Mouse (Mus musculus) kidney, embryonic 14.5 days (tissue): ENCODE measurements around the gene Reep6. TPM values are rescaled to one million over a fixed set of nuclear protein-coding genes. Genes with fewer than 3 reads are reported as not detected.

Source experiments
- ATAC-seq: fragments of 200-750 bp; cut with Nextera tagmentation; 2 replicates; pipeline ENCODE4 v1.8.0; 2017; ENCODE audit warnings: moderate number of reproducible peaks, mild to moderate bottlenecking, moderate TSS enrichment, moderate library complexity; ENCODE audit not compliant: low FRiP score, low TSS enrichment
- H3K27ac ChIP-seq: fragments of 300-500 bp; sonication (generic); 2 replicates; pipeline ENCODE4 v1.5.1; 2014; ENCODE audit warnings: low read depth, mild to moderate bottlenecking, low read length, moderate library complexity, mixed read lengths
- H3K27me3 ChIP-seq: fragments of 300-500 bp; sonication (generic); 2 replicates; pipeline ENCODE4 v1.6.1; 2014; ENCODE audit warnings: mild to moderate bottlenecking, low read length; ENCODE audit not compliant: control insufficient read depth, insufficient read depth
- H3K36me3 ChIP-seq: fragments of 300-500 bp; sonication (generic); 2 replicates; pipeline ENCODE4 v1.6.1; 2014; ENCODE audit warnings: low read length, mixed read lengths; ENCODE audit not compliant: control insufficient read depth, insufficient read depth
- H3K4me1 ChIP-seq: fragments of 300-500 bp; sonication (generic); 2 replicates; pipeline ENCODE4 v1.6.1; 2014; ENCODE audit warnings: low read length, mixed read lengths; ENCODE audit not compliant: control insufficient read depth, insufficient read depth
- H3K4me2 ChIP-seq: fragments of 300-500 bp; sonication (generic); replicated peaks from 2 replicates; pipeline ENCODE4 v1.6.1; 2014; ENCODE audit warnings: low read depth, mild to moderate bottlenecking, low read length
- H3K4me3 ChIP-seq: fragments of 300-500 bp; sonication (generic); 2 replicates; pipeline ENCODE4 v1.5.1; 2014; ENCODE audit warnings: mild to moderate bottlenecking, low read length
- H3K9ac ChIP-seq: fragments of 300-500 bp; sonication (generic); 2 replicates; pipeline ENCODE4 v1.6.1; 2014; ENCODE audit warnings: low read depth, mild to moderate bottlenecking, low read length, moderate library complexity
- H3K9me3 ChIP-seq: fragments of 300-500 bp; sonication (generic); 2 replicates; pipeline ENCODE4 v1.6.1; 2016; ENCODE audit warnings: low read length; ENCODE audit not compliant: control insufficient read depth
- WGBS: fragments of 180-500 bp; shearing (Covaris S2); extraction: QIAGEN DNeasy Blood & Tissue Kit; methylation state at CpG from one replicate; pipeline ENCODE4 v1.1.7; 2014; 5-methylcytosine and 5-hydroxymethylcytosine counted together
- polyA plus RNA-seq: library from polyadenylated mRNA; unstranded; fragments of >200 nt; fragmentation: Nextera tagmentation; extraction: Ambion mirVana; gene quantifications from 2 replicates; pipeline ENCODE4 v1.2.1, GENCODE M21; 2014

The Reep6 gene
- polyA plus RNA-seq, 1 experiment from 2014 or later, result 7.1 TPM

DNA sequence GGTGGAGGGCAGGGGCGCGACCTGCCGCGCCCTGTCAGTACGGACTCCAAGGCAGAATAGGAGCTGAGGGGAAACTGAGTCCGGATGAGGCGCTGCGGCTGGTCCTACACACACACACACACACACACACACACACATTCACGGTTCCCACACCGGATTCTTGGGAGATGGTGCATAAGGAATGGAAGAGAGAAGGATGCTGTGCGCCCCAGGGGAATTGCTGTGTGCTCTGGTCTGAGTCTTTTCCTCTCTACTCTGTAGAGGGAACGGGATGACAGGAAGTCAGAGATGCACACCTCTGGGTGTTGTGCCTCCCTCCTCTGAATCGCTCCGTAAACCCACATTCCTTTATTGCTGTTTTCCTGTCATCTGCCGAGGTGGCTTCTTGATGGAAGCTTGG lies 30.5 kb upstream of the Reep6 start:
- 6% methylated on average over 14 of the region's 15 CpGs for WGBS
- H3K4me3 ChIP-seq, result peak overlapping the region; percentile 12; the same call in 1 of the 2 replicates
- H3K27ac ChIP-seq, result no peak overlapping the region
- no peaks in the 10 kb centered on the region for H3K9me3 ChIP-seq
- peaks cover 50% of the 10 kb centered on the region for H3K27me3 ChIP-seq
- H3K4me2 ChIP-seq, result peak overlapping the region; percentile 19; the same call in 1 of the 2 replicates
- peaks cover 11% of the 10 kb centered on the region; the same call in 1 of the 2 replicates for H3K4me1 ChIP-seq
- H3K36me3 ChIP-seq, result peaks cover 7% of the 10 kb centered on the region
- no peak for ATAC-seq
- H3K9ac ChIP-seq, result peak overlapping the region; percentile 42; the same call in 1 of the 2 replicates

DNA sequence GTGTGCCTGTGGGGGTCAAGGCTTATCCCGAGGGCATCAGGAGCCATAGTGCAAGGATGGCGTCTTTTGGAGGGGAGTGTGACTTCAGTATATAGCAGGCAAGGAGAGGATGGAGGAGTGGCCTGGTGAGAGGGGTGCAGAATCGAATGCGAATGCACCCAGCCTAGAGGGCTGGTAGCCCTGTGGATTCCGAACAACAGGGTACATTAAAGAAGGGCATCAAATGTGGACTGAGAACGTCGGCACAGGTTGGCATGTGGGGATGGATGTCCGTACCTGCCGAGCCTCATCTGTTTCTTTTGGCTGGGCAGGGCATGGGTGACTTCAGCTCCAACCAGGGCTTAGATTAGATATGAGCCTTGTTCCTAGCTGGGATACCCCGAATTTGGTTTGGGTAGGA lies 29.9 kb upstream of the Reep6 start:
- ATAC-seq, result no peak
- H3K4me3 ChIP-seq, result no peak overlapping the region
- H3K4me2 ChIP-seq, result no peak overlapping the region
- 51% methylated on average over 10 of the region's 10 CpGs for WGBS
- H3K36me3 ChIP-seq, result peaks cover 2% of the 10 kb centered on the region
- H3K9me3 ChIP-seq, result no peaks in the 10 kb centered on the region
- peaks cover 11% of the 10 kb centered on the region; the same call in 1 of the 2 replicates for H3K4me1 ChIP-seq
- H3K27me3 ChIP-seq, result peaks cover 55% of the 10 kb centered on the region
- no peak overlapping the region for H3K27ac ChIP-seq
- H3K9ac ChIP-seq, result no peak overlapping the region

GRCm38 (mm10) chr10:80300672-80301181 lies 29.0 kb upstream of the Reep6 start:
- no peak overlapping the region for H3K4me2 ChIP-seq
- no peak overlapping the region for H3K9ac ChIP-seq
- 22% methylated on average over 11 of the region's 11 CpGs for WGBS
- peaks cover 63% of the 10 kb centered on the region for H3K27me3 ChIP-seq
- H3K27ac ChIP-seq, result no peak overlapping the region
- no peak for ATAC-seq
- H3K4me3 ChIP-seq, result no peak overlapping the region
- H3K9me3 ChIP-seq, result no peaks in the 10 kb centered on the region
- H3K36me3 ChIP-seq, result no peaks in the 10 kb centered on the region
- peaks cover 10% of the 10 kb centered on the region; the same call in 1 of the 2 replicates for H3K4me1 ChIP-seq

DNA sequence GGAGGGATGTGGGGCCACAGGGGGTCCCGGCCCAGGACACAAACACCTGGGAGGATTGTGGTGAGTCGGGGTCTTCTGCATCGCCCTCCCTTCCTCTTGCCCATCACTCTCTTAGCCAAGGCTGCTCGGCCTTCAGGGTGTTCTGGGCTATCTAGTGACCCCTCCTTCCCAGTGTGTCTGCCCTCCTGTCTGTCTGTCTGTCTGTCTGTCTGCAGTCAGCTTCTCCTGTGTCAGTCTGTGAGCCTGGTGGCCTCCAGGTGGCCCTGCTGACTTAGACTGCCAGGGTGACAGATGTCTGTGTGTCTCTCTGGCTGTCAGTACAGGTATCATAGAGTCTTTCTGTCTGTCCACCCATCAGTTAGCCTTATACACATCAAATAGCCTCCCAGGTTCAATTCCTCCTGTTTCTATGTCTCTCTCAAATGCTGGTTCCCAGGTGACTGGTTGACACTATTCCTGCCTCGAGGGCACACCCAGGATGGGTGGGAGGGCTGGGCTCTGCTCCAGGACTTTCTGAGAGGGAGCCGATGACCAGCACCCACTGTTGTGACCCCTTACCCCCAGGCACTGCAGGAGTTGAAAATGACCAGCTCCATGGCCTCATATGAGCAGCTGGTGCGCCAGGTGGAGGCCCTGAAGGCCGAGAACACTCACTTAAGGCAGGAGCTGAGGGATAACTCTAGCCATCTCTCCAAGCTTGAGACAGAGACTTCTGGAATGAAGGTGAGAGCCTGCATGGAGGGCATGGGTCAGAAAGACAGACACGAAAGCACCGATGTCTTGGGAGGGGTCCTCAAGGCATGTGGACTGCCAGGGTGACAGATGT lies 28.3 kb upstream of the Reep6 start:
- WGBS, result 73% methylated on average over 10 of the region's 10 CpGs
- ATAC-seq, result no peak
- H3K27me3 ChIP-seq, result peaks cover 68% of the 10 kb centered on the region
- no peak overlapping the region for H3K27ac ChIP-seq
- no peak overlapping the region for H3K4me3 ChIP-seq
- no peak overlapping the region; the same call in 1 of the 2 replicates for H3K4me2 ChIP-seq
- no peaks in the 10 kb centered on the region for H3K36me3 ChIP-seq
- no peaks in the 10 kb centered on the region for H3K9me3 ChIP-seq
- H3K9ac ChIP-seq, result no peak overlapping the region
- peaks cover 8% of the 10 kb centered on the region; the same call in 1 of the 2 replicates for H3K4me1 ChIP-seq

GRCm38 (mm10) chr10:80302082-80302355 lies 27.7 kb upstream of the Reep6 start:
- H3K4me2 ChIP-seq, result no peak overlapping the region; the same call in 1 of the 2 replicates
- no peak overlapping the region for H3K9ac ChIP-seq
- 53% methylated on average over 5 of the region's 5 CpGs for WGBS
- ATAC-seq, result no peak
- no peaks in the 10 kb centered on the region for H3K9me3 ChIP-seq
- peaks cover 8% of the 10 kb centered on the region; the same call in 1 of the 2 replicates for H3K4me1 ChIP-seq
- no peak overlapping the region for H3K4me3 ChIP-seq
- H3K36me3 ChIP-seq, result no peaks in the 10 kb centered on the region
- peaks cover 71% of the 10 kb centered on the region for H3K27me3 ChIP-seq
- H3K27ac ChIP-seq, result no peak overlapping the region

DNA sequence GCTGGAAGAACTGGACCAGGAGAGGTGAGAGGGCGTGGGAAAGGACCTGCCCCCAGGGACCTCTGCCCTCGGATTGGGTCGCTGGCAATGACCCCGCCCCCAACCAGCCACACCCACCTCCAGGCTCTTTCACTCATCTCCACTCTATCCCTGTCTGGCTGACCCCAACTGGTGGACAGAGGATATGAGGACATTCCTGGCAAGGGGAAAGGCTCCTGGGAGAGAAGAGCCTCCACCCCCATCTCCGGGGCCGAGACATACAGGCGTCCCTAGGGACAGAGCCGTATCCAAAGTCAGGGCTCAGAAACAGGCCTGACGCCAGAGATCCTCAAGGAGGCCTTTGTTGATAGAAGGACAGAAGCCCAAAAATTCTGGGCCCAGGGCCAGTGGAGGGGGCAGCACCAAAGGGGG lies 27.3 kb upstream of the Reep6 start:
- H3K4me1 ChIP-seq, result peaks cover 8% of the 10 kb centered on the region; the same call in 1 of the 2 replicates
- no peak overlapping the region for H3K4me3 ChIP-seq
- no peak overlapping the region for H3K27ac ChIP-seq
- peaks cover 70% of the 10 kb centered on the region for H3K27me3 ChIP-seq
- peak; percentile 53; the same call in 1 of the 2 replicates for ATAC-seq
- H3K9me3 ChIP-seq, result no peaks in the 10 kb centered on the region
- H3K4me2 ChIP-seq, result no peak overlapping the region
- 13% methylated on average over 9 of the region's 9 CpGs for WGBS
- H3K9ac ChIP-seq, result no peak overlapping the region
- H3K36me3 ChIP-seq, result no peaks in the 10 kb centered on the region

DNA sequence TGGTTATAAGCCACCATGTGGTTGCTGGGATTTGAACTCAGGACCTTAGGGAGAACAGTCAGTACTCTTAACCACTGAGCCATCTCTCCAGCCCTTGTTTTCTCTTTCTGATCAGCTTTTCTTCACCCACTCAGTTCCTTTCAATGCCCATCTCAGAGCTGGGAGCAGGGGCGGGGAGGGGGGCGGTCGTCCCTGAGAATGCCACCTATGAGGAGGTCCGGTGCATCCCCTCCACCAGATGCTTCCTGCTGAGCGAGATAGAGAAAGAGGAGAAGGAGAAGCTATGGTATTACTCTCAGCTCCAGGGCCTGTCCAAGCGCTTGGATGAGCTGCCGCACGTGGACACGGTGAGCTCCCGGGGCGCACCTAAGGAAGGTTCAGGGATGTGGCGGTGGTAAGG lies 25.3 kb upstream of the Reep6 start:
- H3K36me3 ChIP-seq, result no peaks in the 10 kb centered on the region
- no peak overlapping the region for H3K27ac ChIP-seq
- peaks cover 8% of the 10 kb centered on the region; the same call in 1 of the 2 replicates for H3K4me1 ChIP-seq
- no peak overlapping the region for H3K9ac ChIP-seq
- ATAC-seq, result 0 out of 2 replicates have a peak, but pooled peaks have one; percentile 2
- H3K4me2 ChIP-seq, result peak overlapping the region; percentile 32; the same call in 1 of the 2 replicates
- peak overlapping the region; percentile 12 for H3K4me3 ChIP-seq
- peaks cover 51% of the 10 kb centered on the region for H3K27me3 ChIP-seq
- no peaks in the 10 kb centered on the region for H3K9me3 ChIP-seq
- 21% methylated on average over 12 of the region's 12 CpGs for WGBS

DNA sequence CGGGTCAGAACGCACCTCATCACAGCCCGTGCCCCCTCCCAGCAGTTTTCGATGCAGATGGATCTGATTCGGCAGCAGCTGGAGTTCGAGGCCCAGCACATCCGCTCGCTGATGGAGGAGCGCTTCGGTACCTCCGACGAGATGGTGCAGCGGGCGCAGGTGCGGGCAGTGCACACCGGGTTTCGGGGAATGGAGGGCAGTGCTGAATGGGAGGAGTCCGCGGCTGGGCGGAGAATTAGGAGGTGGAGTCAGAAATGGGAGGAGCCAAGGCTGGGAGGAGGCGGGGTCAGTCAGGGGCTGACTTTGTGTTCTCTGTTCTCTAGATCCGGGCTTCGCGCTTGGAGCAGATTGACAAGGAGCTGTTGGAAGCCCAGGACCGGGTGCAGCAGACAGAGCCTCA lies 24.9 kb upstream of the Reep6 start:
- Histone ChIP-seq H3K9ac (peak overlapping the region; percentile 23; the same call in 1 of the 2 replicates), H3K4me3 (peak overlapping the region; percentile 12), H3K4me2 (peak overlapping the region; percentile 32; the same call in 1 of the 2 replicates), H3K27ac (no peak overlapping the region), H3K9me3 (no peaks in the 10 kb centered on the region), H3K4me1 (peaks cover 8% of the 10 kb centered on the region; the same call in 1 of the 2 replicates), H3K36me3 (no peaks in the 10 kb centered on the region), H3K27me3 (peaks cover 47% of the 10 kb centered on the region)
- 11% methylated on average over 25 of the region's 25 CpGs for WGBS
- ATAC-seq, result peak; percentile 40; the same call in 1 of the 2 replicates

DNA sequence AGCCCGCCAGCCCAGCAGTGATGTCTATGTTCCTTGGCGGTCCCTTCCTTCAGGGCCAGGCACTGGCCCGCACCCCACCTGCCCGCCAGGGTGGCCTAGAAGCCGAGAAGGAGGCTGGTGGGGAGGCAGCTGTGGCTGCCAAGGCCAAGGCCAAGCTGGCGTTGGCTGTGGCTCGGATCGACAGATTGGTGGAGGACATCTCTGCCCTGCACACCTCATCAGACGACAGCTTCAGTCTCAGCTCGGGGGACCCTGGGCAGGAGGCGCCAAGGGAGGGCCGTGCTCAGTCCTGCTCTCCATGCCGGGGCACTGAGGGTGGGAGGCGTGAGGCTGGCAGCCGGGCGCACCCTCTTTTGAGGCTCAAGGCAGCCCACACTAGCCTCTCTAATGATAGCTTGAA lies 18.2 kb upstream of the Reep6 start:
- Histone ChIP-seq H3K36me3 (no peaks in the 10 kb centered on the region), H3K4me2 (no peak overlapping the region), H3K4me3 (no peak overlapping the region), H3K27me3 (peaks cover 61% of the 10 kb centered on the region), H3K27ac (no peak overlapping the region), H3K4me1 (no peaks in the 10 kb centered on the region), H3K9me3 (no peaks in the 10 kb centered on the region), H3K9ac (no peak overlapping the region)
- 83% methylated on average over 16 of the region's 16 CpGs for WGBS
- ATAC-seq, result no peak
